ENCODE assay signal across 8 mouse cellular contexts in the genomic region with DNA sequence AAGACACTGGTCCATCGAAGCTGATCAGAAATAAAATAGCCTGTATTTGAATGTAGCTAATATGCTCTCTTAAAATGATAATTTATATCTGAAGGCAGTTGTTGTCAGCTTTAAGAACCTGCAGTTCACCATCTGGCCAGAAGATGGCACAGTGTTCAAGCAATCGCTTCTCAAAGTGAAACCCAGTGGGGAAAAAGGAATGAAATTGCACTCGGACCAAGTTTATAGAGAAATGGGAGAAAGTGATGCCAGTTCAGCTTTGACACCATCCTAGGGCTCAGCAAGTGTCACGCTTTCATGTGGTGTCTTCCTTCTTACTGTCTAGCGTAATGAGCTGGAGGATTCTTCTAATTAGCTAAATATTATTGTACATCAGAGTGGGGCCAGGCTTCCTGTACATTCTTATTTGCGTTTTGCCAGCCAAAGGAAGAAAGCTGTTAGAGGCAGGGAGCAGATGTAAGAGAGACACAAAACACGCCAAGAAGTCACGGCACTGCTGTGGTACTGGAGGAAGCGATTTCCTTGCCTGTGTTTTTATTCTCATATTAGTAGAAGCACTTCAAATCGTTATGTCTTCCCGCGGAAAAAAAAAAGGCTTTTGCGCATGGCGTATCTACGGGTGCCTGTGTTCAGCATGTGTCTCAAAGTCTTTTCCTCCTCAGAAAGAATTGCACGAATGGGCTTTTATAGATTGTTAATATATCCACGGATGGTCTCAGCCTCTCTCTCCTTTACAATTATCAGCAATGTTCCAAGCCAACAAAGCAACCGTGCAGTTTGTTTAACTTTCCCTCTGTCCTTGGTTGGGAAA.
DNase-seq lines count a peak whose midpoint lies in the region; ATAC-seq and TF ChIP-seq lines count a peak whose summit lies in the region.

No protein-coding gene starts in this region.

- H3K27ac ChIP-seq in hindbrain, embryonic 10.5 days: no peak overlapping the region
- H3K27ac ChIP-seq in lung, embryonic 15.5 days: no peak overlapping the region
- H3K27ac ChIP-seq in olfactory bulb, adult 2 months (ENCODE audit: insufficient read depth, low read depth, low read length): no peak overlapping the region

- H3K4me3 ChIP-seq in hindbrain, embryonic 10.5 days: no peak overlapping the region
- peak overlapping the region; percentile 44 for H3K4me3 ChIP-seq in lung, embryonic 15.5 days
- H3K4me3 ChIP-seq in olfactory bulb, adult 2 months (ENCODE audit: insufficient read depth, low read depth, low read length): peak overlapping the region; percentile 27; the same call in 1 of the 2 replicates

- H3K4me1 ChIP-seq in hindbrain, embryonic 10.5 days (replicated peaks): no peaks in the 10 kb centered on the region
- H3K4me1 ChIP-seq in lung, embryonic 15.5 days: 0 out of 2 replicates have a peak, but pooled peaks cover 6% of the 10 kb centered on the region
- H3K4me1 ChIP-seq in olfactory bulb, adult 2 months (ENCODE audit: control insufficient read depth, insufficient read depth, low read length): no peaks in the 10 kb centered on the region

- no peaks in the 10 kb centered on the region for H3K9me3 ChIP-seq in hindbrain, embryonic 10.5 days
- no peaks in the 10 kb centered on the region for H3K9me3 ChIP-seq in lung, embryonic 15.5 days

- TF ChIP-seq POLR2A in olfactory bulb, adult 2 months (IDR thresholded peaks at IDR 0.05; ENCODE audit: insufficient read depth, low read depth, low read length): no peak

- WGBS in hindbrain, embryonic 10.5 days: 61% methylated on average over 18 of the region's 18 CpGs
- WGBS in lung, embryonic 15.5 days: 32% methylated on average over 18 of the region's 18 CpGs
- 22% methylated on average over 18 of the region's 18 CpGs for WGBS in olfactory bulb, adult 2 months

- no peaks in the 10 kb centered on the region for H3K36me3 ChIP-seq in hindbrain, embryonic 10.5 days
- H3K36me3 ChIP-seq in lung, embryonic 15.5 days: no peaks in the 10 kb centered on the region

- DNase-seq in MEL-GATA-1-ER (ENCODE audit: extremely low read depth, low read depth): peak; percentile 63
- DNase-seq in cerebellum, adult 18-20 months: peak; percentile 74 to 75
- peak; percentile 79 for DNase-seq in hindbrain, embryonic 10.5 days (ENCODE audit: low spot score)
- peak; percentile 95 for DNase-seq in layer of hippocampus, adult 9-10 months (ENCODE audit: low spot score)
- DNase-seq in thymus, adult 18-20 months: peak; percentile 50 to 54

- peak overlapping the region; percentile 71 for H3K4me2 ChIP-seq in lung, embryonic 15.5 days

- no peak for TF ChIP-seq CTCF in olfactory bulb, adult 2 months (IDR thresholded peaks at IDR 0.05; ENCODE audit: insufficient read depth, low read depth, low read length)

- 0 out of 2 replicates have a peak, but pooled peaks cover 5% of the 10 kb centered on the region for H3K27me3 ChIP-seq in hindbrain, embryonic 10.5 days (ENCODE audit: insufficient read depth, poor library complexity, severe bottlenecking)
- no peaks in the 10 kb centered on the region for H3K27me3 ChIP-seq in lung, embryonic 15.5 days

- peak; percentile 62 for ATAC-seq in frontal cortex, adult (ENCODE audit: low TSS enrichment)
- ATAC-seq in lung, embryonic 15.5 days (ENCODE audit: borderline replicate concordance, extremely low read depth, low FRiP score, low TSS enrichment): no peak

- peak overlapping the region; percentile 29 for H3K9ac ChIP-seq in lung, embryonic 15.5 days
